Mouse (Mus musculus) urinary bladder, postnatal 14 days (tissue): ENCODE measurements around the gene Prpf4b.
"Not testable (repeated sequence)": the region's sequence is repeated elsewhere in the genome, so short reads cannot be mapped to it uniquely, and the experiment has no call there.

Experiments
- DNase-seq: peaks from one replicate; pipeline ENCODE4 v3.0.0; 2021; ENCODE audit warnings: low spot score

Gene Prpf4b

GRCm38 (mm10) chr13:34934931-34935644, 60.0 kb downstream of the Prpf4b start:
- DNase-seq = no peak

GRCm38 (mm10) chr13:34942370-34942769, 67.3 kb downstream of the Prpf4b start:
- DNase-seq = no peak

- not testable (repeated sequence) for DNase-seq
These were observed 76.3 kb downstream of the Prpf4b start for GRCm38 (mm10) chr13:34951437-34951836.
